Mouse (Mus musculus): Measurements from ENCODE around the gene Ifnar1.

Gene Ifnar1

GRCm38 (mm10) chr16:91538051-91538450 is 53.0 kb downstream of the Ifnar1 start:
- in situ Hi-C loops (cut with MboI, MseI) = loop anchor here (5.0 kb wide), 1 partner anchor 66 kb away; no protein-coding TSS in a partner anchor

DNA sequence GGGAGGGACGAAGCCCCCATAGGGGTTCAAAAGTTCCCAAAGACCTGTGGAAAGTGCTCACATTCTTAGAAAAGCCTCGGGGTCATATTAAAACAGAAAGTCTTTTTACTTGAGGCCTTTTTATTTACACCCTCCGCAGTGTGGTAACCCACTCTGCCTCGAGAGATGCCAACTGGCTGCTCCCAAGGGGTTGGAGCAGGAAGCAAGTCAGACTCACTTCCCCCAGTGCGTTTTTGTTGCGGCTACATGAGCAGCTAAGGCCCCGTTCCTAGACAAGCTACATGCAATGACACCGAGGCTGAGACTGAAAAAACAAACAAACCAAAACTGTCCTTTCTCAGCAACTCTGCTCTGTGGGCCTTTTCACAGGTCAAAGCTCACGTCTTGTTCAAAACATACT is 53.5 kb downstream of the Ifnar1 start:
- in situ Hi-C loops (cut with MboI, MseI) = loop anchor here (5.0 kb wide), 1 partner anchor 66 kb away; no protein-coding TSS in a partner anchor

- in situ Hi-C loops (cut with MboI, MseI) = loop anchor here (10.0 kb wide), 1 partner anchor 497 kb away; the partner anchor contains the start of gene Paxbp1
These were observed 56.6 kb downstream of the Ifnar1 start for GRCm38 (mm10) chr16:91541573-91542081.

GRCm38 (mm10) chr16:91543619-91544018 is 58.6 kb downstream of the Ifnar1 start:
- in situ Hi-C loops (cut with MboI, MseI) = loop anchor here (10.0 kb wide), 1 partner anchor 499 kb away; the partner anchor contains the start of gene Paxbp1

DNA sequence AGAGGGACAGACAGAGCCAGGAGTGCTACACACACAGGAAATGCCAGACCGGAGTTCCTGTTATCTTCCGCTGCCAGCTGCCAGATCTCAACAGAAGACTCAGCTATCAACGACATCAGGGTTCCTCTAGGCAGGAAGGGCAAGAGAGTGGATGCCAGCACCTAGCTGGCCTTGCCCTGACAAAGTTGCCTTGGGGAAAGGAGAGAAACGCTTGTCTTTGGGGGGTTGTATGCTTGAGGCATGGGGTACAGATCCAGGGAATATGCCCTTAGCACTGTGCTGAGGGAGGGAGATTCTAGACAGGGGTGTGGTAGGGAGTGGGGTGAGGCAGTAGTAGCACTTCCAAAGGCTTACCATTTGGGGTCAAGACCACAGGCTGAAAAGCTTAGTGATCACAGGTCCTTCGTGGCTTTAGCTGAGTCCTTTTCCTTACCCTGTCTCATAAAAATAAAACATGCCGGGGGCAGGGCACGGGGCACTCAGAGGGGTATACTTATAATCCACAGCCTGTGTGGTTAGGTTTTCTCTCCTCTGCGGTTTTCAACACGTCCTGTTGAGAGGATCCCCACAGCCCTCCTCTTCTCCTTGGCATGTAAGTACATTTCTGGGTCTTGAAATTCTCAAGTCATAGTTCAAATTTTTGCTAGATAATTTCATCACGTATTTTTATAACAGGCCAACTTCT is 60.7 kb downstream of the Ifnar1 start:
- in situ Hi-C loops (cut with MboI, MseI) = loop anchor here (10.0 kb wide), 1 partner anchor 501 kb away; the partner anchor contains the start of gene Paxbp1

- in situ Hi-C loops (cut with MboI, MseI) = loop anchor here (10.0 kb wide), 1 partner anchor 502 kb away; the partner anchor contains the start of gene Paxbp1
These were observed 61.4 kb downstream of the Ifnar1 start for GRCm38 (mm10) chr16:91546391-91546835.

- in situ Hi-C loops (cut with MboI, MseI) = loop anchor here (10.0 kb wide), 1 partner anchor 502 kb away; the partner anchor contains the start of gene Paxbp1
These were observed 62.1 kb downstream of the Ifnar1 start, which contains the start of gene Ifngr2 for GRCm38 (mm10) chr16:91546836-91547741. Gene Ifngr2 (plus strand): TSS chr16:91547072.

DNA sequence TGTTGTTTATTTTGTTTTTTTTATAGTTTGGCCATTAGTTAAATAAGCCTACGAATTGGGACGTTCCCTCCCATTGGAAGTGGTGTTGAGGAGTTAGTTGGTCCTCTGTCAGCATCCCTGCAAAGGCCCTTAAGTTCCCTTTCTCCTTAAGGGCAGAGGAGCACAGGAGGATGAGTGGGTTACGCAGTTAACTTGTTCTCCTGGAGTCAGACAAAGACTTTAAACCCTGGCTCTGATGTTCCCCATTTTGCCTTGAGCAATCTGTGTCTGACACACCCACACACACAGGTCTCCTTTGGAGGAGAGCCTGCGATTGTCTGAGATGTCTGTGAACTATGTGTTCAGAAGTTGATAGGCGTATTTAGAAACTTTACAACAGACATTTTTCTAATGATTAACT is 62.9 kb downstream of the Ifnar1 start:
- in situ Hi-C loops (cut with MboI, MseI) = loop anchor here (10.0 kb wide), 1 partner anchor 503 kb away; the partner anchor contains the start of gene Paxbp1

DNA sequence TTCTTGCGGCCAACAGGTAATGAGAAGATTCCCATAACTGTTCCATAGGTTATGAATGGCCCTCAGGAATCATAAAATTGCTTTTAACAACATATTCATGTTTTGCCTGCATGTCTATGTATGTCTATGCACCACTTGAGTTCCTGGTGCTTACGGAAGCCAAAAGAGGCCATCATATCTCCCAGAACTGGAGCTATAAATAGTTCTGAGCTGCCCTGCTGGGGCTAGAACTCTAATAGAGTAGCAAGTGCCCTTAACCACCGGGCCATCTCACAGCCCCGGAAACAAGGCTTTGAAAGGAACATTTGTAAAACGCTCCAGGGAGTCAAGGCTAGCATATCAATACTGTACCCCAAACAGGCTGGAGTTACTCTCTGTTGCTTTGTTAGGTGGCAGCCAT is 63.5 kb downstream of the Ifnar1 start:
- in situ Hi-C loops (cut with MboI, MseI) = loop anchor here (10.0 kb wide), 1 partner anchor 504 kb away; the partner anchor contains the start of gene Paxbp1

DNA sequence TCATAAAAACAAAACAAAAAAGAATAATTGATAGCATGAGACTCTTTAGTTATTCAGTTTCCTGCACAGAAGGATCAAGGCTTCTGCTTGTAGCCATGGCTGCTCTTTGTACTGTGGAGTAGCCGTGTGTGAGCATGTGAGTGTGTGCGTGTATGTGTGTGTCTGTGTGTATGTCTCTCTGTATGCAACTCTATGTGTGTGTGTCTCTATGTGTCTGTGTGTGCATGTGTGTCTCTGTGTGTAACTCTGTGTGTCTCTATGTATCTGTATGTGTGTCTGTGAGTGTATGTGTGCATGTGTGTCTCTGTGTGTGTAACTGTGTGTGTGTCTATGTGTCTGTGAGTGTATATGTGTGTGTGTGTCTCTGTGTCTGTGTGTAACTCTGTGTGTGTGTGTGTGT is 64.0 kb downstream of the Ifnar1 start:
- in situ Hi-C loops (cut with MboI, MseI) = loop anchor here (10.0 kb wide), 1 partner anchor 504 kb away; the partner anchor contains the start of gene Paxbp1

DNA sequence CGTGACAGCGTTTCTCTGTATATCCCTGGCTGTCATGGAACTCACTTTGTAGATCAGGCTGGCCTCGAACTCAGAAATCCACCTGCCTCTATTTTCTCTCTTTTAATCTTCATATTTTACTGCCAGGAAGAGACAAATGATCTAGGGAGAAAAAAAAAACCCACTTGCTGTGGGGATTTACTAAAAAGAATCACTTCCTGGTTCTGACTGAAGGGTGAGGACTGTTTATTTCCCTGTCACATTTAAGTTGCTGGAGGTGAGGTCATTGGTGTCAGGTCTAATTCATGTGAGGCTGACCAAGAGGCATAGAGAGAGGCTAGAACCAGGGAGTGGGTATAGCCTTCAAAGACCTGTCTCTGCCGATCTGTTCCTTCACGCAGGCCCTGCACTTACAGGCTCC is 64.6 kb downstream of the Ifnar1 start:
- in situ Hi-C loops (cut with MboI, MseI) = loop anchor here (5.0 to 10.0 kb wide), 2 partner anchors 38 to 505 kb away; partner anchors contain the start of gene Paxbp1

- in situ Hi-C loops (cut with MboI, MseI) = loop anchor here (5.0 kb wide), 1 partner anchor 36 kb away; no protein-coding TSS in a partner anchor
These were observed 66.1 kb downstream of the Ifnar1 start for GRCm38 (mm10) chr16:91551081-91551524.

DNA sequence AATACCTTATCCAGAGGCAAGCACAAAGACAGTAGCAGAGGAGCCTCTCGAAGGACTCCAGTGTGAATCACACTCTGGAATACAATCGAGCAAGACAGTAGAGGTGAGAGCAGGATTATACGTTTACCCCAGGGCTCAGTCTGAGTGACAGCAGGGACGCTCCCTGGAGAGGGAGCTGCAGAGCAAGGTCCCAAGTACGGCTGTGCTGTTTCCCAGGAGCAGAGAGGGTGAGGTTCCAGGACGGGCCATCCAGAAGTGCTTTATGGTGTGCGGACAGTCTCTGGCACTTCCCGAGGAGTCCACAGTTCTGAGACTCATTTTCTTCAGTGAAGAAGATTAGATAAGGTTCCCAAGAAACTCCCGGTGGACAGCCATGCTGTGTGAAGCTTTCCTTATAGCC is 67.0 kb downstream of the Ifnar1 start:
- in situ Hi-C loops (cut with MboI, MseI) = loop anchor here (5.0 kb wide), 1 partner anchor 35 kb away; no protein-coding TSS in a partner anchor

DNA sequence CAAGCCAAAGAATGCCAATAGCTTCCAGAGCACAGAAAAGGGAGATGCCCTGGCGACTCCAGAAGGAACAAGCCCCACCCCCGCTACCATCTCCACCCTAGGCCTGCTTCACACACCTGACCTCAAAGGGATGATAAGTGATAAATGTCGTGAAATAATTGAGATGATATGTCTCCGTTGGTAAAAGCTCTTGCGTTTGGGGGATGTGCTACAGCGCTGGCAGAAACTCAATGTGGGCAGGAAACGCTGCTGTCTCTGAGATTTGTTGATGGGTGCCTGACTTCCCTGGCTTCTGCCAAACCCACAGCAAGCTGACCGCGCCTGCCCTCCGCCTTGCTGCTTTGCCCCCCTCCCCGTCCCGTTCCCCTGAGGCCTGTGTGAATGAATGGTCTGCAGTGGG is 68.6 kb downstream of the Ifnar1 start:
- in situ Hi-C loops (cut with MboI, MseI) = loop anchor here (5.0 kb wide), 1 partner anchor 34 kb away; no protein-coding TSS in a partner anchor

GRCm38 (mm10) chr16:91555017-91555605 is 70.1 kb downstream of the Ifnar1 start:
- in situ Hi-C loops (cut with MboI, MseI) = no loop called here

DNA sequence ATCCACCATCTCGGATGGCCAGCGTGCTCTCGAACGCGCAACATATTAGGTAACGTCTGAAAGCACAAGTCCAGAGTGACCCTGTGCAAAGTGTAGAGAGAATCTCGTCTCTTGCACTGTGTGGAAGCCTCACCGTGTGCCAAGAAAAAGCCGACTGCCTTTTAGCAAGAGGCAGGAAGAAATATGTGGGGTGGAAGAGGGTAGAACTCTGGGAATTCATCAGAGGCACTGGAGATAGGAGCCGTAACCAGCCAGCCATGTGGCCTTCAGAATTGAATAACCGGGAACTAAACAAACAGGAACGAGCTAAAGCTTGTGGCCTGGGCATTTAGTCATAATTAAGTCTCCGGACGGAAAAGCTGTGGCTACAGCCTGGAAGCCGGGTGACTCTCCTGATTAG is 71.6 kb downstream of the Ifnar1 start:
- in situ Hi-C loops (cut with MboI, MseI) = no loop called here
